Mouse (Mus musculus): ENCODE data around the gene Pak1.

The Pak1 gene
- long read RNA-seq, experiment 1, transcript Pak1-201 (15 exons, 3,065 nt): major isoform, 5 of 17 reads
- long read RNA-seq, experiment 1, partial matches to known transcripts: 4 of 17 reads
- long read RNA-seq, experiment 1, other reads (novel, unspliced or antisense): 5 of 17 reads
- long read RNA-seq, experiment 2, transcript Pak1-205 (15 exons, 2,794 nt): major isoform, 8 of 24 reads
- long read RNA-seq, experiment 2, partial matches to known transcripts: 3 of 24 reads
- long read RNA-seq, experiment 2, other reads (novel, unspliced or antisense): 9 of 24 reads

DNA sequence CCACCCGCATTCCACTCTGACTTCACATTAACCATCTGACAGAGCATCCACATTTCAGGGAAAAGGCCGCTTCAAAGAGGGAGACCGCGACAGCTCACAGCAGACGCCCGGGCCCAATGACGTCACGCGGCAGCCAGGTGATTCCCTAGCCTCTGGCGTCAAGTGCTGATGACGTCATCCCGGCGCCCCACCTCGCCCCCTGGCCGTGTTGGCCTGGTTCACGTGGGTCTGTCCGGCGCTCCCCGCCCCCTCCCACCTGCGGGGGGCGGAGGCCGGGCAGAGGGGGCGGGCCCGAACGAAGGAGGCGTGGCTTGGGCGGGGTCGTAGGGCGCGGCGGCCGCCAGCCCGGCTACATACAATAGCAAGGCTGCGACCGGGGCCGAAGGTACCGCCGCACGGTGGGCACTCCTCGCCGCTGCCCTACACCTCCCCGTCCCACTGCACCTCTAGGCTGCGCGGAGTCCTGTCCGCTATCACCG lies at the start of gene Pak1:
Pak1 (plus strand) TSS at position 352 of the 479 bp plus-strand sequence.
- intact Hi-C loops (cut with DNase I): no loop called here

DNA sequence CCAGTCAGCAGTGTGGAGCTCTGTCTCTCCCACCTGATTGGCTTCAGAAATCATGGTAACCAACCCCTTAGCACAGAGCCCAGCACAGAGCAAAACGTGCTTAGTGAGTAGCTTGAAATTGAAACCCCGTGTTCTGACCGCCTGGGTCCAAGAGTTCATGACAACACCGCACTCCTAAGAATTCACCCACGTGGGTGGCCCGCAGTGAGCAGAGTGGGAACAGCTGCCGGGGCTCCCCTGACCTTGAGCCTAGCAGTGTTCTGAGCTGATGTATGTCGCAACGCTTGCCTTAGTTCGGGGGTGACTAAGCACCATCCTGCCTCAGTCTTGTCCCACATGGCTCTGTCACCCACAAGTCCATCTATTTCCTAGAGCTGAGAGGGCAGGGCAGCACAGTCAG lies 47.4 kb upstream of the Pak1 start:
- intact Hi-C loops (cut with DNase I): loop anchor here (10.0 kb wide), 2 partner anchors 334 to 374 kb away; partner anchors contain the start of gene Myo7a

DNA sequence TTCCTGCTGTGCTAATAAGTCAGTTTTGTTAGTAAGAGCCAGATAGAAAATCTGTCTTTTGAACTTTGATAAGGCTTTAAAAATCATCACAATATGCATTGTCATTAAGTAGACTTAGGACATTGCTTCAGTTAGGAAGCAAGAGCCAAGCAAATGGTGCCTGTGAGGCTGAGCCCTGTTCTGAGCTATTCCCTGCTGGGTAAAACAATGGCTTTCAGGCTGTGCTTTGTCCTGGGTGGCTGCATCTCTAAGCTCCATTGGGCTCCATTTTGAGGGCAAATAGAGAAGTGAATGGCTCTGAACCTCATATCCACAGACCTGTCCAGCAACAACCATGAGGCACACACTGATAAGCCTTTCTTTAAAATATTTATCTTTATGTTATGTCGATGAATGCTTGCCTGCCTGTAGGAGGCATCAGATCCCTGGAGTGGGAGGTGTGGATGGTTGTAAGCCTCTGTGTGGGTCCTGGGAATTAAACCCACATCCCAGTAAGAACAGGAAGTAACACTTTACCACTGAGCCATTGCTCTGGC lies 46.5 kb upstream of the Pak1 start:
- intact Hi-C loops (cut with DNase I): loop anchor here (10.0 kb wide), 2 partner anchors 333 to 373 kb away; partner anchors contain the start of gene Myo7a

DNA sequence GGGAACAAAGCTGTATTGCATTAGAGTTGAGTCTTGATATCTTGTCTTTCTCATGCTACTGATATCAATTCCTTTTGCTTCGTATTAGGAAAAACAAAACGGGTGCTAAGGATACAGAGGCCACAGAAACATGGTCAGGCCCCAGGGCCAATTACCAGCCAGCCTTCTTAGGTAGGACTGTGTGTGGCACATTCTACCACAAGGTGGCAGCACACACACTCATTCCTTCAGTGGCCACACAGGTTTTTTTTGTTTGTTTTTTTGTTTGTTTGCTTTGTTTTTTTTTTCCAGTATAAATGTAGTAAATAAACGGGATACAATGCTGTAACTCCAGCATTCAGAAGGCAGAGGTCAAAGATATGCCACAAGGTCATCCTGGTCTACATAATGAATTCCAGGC lies 43.0 kb upstream of the Pak1 start:
- intact Hi-C loops (cut with DNase I): loop anchor here (5.0 to 10.0 kb wide), 3 partner anchors 102 to 370 kb away; partner anchors contain the start of gene Myo7a

DNA sequence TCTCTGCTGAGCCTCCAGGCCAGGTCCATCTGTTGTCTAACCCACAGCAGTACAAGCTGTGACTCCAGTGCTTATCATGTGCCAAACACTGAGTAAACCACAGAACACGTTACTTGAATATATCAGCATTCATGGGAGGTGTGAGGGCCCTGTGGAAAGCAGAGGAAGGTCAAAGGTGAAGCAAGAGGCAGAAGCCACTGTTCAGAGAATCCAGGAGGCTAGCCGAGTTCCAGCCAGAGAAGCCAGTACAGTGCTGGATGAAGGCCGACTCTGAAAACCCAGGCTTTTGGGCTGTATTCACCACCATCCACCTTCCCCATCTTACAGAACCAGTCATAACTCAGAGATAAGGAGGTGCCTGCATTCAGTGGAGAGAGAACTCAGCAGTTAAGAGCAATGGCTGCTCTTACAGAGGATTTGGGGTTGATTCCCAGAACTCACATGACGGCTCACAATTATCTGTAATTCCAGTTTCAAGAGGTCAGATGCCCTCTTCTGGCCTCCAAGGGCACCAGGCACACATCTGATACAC lies 41.1 kb upstream of the Pak1 start:
- intact Hi-C loops (cut with DNase I): loop anchor here (2.0 to 10.0 kb wide), 4 partner anchors 100 to 368 kb away; partner anchors contain the start of gene Myo7a

DNA sequence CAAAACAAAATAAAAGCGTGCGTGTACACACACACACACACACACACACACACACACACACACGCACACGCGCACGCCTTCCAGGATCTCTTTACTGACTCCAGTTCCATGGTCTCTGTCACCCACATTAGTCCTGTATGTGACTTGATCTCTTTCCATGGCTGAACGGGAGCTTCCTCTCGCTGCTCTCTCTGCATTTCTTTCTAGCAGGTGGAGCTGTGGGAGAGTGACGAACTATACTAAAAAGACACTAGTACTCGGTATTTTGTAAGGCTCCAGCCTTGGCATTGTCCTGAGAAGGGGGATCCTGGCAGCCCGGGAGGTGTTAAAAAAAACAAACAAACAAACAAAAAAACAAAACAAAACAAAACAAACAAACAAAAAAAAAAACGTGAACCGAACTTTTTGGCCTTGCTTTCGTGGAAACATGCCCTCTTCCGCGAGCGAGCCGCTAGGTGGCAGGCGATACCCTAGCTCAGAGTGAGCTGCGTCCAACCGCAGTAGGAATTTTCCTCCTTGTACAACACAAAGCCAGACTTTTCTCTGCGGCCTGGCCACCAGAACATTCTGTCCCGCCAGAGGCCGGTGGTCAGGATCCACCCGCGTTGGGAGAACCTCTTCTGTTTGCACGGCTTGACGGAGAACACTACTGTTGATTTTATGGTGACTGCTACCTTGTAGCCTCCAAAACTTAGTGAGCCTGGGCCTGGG lies 40.4 kb upstream of the Pak1 start:
- intact Hi-C loops (cut with DNase I): loop anchor here (2.0 to 10.0 kb wide), 4 partner anchors 99 to 367 kb away; partner anchors contain the start of gene Myo7a

DNA sequence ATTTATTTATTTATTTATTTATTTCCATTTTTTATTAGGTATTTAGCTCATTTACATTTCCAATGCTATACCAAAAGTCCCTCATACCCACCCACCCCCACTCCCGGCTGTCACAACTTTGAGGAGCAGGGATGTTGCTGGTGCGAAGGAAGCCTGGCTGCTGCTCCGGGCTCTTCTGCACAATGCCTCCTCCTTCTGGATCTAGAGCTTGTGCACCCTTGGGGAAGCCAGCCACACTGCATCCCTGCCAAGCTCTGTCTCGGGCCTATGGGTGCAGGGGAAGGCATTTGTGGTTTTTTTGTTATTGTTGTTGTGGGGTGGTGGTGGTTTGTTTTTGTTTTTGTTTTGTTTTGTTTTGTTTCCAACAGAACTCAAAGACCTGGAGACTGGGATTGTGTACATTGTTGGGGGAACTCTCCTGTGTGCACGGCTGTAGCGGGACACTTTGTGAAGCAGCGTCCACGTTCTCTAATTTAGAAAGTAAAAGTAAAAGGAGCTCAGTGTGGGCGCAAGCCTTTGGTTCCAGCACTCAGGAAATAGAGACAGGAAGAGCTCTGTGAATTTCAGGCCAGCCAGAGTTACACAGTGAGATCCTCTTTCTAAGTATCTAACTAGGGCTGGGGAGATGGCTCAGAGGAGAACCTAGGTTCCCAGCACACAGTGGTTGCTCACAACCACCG lies 39.7 kb upstream of the Pak1 start:
- intact Hi-C loops (cut with DNase I): loop anchor here (5.0 to 10.0 kb wide), 3 partner anchors 99 to 366 kb away; partner anchors contain the start of gene Myo7a

DNA sequence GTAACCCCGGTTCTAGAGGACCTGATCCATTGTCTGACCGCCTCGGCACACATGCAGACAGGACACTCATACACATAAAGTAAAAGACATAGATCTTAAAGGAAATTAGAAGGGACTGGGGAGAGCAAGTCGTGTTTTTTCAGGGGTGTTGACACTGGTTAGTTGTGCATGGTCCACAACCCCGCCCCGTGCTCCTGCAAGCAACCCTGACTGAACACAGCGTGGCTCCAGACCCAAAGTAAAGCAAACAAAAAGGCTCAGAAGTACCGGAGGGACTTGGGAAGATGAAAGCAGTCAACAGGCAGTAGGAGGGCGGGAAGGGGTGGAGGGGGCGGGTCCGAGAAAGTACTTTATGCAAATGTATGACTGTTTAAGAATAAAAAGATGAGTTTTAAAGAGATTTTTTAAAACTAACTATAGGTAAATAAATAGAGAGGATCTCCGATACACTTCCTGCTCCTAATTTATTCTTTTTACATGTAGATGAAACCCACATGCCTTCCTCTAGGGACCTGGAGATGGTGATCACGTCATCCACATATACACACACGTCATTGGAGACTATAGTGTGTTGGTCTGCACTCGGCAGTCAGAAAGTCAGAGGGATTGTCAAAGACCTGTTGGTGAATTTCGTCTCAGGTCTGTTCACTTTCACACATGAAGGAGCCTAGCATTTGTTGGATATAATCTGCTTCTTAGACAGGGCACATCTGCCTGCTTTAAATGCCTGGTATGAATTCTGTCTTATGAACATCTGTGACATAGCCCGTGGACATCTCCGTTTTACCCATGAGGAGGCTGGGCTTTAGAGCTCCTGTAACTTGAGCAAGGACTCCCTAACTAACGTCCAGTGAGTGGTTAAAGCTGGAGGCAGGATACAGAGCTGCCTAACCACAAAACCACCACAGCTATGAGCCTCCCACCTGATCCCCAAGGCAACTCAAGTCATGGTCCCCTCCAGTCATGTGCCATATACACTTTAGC lies 38.8 kb upstream of the Pak1 start:
- intact Hi-C loops (cut with DNase I): loop anchor here (5.0 to 10.0 kb wide), 3 partner anchors 98 to 365 kb away; partner anchors contain the start of gene Myo7a

DNA sequence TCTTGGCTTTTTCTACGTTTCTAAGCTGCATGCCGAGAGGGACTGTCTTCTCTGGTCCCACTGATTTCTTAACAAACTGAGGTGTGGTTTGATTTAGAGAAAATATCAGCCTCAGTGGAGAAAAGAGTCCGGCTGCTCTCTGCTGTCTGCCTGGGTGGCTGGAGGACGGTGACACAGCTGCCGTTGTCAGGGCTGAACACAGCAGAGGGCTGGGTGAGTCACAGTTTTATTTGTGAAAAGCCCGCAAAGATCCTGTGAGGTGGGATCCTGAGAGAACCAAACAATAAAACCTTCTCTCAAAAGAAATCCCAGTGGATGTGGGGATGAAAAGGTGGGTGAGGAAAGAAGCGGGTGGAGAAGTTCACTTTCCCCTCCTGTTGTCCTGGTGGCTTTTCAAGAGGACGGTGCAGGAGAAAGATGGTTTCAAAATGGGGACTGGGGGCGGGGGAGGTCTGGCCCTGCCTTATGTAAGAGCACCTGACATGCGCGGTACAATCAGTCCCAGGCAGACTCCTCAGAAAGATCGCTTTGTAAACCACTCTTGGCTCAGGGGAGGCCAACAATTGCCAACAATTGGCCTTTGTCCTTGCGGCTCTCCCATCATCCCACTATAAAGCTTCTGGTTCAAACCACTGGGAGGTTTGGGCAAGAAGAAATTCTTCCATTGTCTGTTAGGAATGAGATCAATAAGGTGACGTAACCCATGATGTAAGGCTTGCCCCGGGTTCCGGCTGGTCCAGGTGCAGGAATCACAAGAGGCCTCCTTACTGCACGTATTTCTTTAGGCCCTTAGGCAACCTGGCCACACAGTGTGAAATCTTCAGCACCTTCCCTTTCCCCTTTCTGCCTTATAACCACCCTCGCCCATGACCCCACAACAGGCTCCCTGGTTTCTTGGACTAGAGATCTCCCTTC lies 31.1 kb upstream of the Pak1 start:
- intact Hi-C loops (cut with DNase I): no loop called here

DNA sequence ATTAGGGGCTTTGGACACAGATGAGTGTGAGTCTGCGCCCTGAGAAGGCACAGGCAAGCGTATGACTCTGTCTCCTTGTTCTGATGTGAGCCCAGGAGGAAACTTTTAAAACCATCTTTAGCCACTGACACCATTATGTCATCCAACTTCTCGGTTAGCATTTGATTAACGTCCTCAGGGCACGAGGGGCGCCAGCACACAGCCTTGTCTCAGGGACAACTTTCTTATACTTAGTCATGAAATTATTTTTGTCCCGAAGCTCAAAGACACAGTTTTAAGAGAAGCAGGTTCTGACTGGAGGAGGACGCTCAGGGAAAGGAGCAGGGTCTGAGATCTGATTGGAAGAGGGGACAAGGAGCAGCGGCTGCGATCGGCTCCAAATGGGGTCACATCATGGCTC lies 23.8 kb upstream of the Pak1 start:
- intact Hi-C loops (cut with DNase I): no loop called here

DNA sequence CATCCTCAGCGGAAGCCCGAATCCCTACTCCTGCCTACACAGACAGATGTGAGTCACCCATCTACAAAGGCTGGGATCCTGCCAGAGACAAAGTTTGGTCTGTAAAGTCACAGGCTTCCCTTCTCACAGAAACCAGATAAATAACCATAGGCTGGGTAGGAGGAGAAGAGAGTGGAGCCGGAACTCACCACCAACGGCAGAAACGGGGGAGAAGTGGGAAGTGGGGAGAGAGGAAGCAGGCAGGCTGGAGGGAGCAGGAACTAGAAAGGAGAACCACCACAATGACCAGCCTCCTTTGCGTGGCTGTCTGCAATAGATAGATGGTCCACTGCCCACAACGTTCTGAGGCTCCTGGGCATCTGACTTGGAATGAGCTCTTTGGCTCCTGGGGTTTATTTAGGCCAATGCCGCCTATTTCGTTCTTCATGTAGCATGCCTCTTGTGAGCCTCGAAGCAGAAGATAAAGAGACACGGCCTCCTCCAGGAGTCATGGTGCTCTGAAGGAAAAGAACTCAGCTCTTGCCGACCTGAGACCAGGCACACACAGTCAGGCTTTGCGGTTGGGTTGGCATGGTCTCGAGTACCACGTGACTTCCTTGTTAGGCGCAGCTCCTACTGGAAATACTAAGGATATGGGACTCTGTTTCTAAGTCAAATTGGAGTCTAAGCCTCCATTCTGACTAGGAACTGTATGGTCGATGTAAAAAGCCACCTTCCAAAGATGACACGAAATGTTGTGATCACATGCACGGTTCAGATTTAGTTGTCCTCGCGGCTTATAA lies 23.0 kb upstream of the Pak1 start:
- intact Hi-C loops (cut with DNase I): no loop called here

DNA sequence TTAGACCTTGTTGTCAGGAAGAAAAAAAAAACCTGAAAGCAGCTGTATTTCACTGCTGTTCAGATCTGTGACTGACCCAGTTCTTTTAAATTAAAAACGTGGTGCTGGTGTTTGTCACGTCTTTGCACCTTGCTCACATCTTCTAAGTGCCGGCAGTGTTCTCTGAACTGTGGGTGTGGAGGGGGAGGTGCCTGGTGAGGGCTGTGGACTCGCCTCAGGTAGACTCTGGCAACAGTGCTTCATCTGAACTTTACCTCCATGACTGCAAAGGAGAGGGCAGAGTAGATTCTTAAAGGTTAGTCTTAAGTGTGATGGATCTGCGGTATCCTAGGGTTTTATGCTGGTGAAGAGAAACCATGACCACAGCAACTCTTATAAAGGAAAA lies 22.4 kb upstream of the Pak1 start:
- intact Hi-C loops (cut with DNase I): no loop called here

DNA sequence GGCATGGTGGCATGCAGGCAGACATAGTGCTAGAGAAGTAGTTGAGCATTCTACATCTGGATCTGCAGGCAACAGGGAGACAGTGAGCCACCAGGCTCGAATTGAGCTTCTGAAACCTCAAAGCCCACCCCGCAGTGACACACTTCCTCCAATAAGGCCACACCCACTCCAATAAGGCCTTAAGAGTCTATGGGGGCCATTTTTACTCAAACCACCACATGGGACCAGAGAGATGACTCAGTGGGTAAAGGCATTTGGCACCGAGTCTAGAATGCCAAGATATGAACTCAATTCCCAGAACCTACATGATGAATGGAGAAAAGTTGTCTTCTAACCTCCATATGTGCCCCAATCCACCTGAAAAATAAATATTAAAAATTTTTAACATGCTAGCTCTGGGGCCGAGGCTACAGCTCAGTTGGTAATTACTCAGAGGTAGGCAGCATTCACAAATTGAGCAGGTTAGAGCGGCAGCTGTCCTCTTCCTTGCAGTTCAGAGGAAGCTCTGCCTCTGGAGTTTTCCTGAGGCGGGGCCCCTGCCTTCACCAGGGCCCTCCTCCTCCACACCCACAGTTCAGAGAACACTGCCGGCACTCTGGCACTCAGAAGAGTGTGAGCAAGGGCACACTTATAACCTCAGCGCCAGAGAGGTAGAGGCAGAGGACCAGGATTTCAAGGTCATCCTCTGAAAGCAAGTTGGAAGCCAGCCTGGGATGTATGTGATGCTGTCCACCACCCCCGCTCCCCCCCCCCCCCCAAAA lies 21.8 kb upstream of the Pak1 start:
- intact Hi-C loops (cut with DNase I): no loop called here

DNA sequence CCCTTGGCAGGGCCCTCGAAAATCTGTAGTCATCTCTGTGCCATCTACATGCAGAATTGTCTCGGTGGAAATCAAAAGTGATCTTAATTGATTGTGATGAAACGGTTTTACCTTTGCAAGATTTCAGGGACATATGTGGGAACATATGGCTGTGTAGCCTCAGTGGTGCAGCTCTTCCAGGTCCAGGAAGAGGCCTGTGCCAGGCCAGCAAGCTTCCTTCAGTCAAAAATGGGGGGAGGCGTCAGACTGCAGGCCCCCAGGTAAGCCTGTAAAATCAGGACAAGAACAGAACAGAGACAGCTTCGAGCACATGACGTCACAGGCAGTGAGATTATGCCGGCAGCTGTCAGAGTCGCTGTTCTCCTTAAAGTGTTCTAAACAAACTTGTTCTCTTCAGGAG lies 20.5 kb upstream of the Pak1 start:
- intact Hi-C loops (cut with DNase I): no loop called here

DNA sequence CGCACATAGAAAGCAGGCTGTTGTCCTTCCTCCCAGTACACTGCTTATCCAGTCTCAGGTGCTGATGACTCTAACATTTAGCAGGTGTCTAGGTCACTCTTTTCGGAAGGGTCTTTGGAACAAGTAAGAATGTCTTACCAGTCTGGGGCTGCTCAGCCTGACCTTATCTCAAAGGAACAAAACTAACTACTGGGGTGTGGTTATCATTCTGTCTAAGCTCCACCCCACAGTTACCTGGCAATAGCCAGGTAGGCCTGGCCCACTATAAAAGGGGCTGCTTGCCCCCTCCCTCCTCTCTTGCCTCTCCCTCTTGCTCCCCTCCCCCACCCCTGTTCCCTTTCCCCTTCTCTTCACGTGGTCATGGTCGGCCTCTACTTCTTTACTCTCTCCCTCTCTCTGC lies 19.3 kb upstream of the Pak1 start:
- intact Hi-C loops (cut with DNase I): no loop called here

DNA sequence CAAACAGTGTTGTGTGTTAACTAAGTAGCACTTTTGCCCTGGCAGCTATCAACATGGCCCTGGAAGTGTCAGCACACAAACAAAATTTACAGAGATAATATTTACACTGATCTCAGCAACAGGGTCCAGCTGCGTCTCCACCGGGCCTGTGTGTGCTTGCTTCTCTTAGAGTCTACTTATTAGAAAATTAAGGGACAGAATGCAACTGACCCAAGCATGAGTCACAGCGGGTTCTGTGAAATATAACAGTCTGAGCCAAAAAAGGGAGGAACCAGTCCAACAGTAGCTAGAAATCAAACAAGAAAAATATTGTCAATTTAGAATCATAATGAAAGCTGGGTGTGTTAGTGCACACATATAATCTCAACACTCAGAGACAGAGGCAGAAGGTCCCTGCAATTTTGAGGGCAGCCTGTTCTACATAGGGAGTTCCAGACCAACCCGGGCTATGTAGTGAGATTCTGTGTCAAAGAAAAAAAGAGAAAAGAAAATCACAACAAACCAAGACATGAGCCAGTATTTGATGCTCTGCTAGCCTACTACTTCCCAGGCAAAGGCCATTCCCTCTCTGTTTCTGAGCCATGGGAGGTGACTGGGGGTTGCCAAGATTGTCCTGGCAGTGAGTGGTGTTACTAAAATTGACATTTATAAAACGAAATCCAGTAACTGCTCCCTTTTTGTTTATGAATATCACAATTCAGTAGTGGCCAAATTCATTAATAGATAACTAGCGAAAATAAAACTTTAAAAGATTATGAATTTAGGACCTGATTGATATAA lies 17.3 kb upstream of the Pak1 start:
- intact Hi-C loops (cut with DNase I): no loop called here

DNA sequence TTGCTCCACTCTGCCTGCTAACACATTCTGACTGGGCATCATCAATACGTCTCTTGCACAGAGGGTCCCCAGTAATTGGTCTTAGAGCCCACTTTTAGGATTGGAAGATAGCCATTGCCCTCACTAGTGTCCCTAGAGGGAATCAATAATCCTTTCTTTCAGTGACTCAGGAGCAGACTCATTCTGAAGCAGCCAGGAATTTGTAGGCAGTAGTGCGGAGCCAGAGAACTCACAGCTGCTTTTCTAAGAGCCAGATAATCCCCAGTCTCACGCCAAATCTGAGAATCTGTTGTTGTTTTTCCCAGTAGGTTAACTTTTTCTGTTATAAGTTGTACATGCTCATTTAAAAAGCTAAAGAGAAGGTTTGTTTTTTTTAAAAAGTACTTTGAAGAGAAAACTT lies 13.0 kb upstream of the Pak1 start:
- intact Hi-C loops (cut with DNase I): no loop called here
